Mouse (Mus musculus): ENCODE measurements around the gene Dnajb13. TPM values are rescaled to one million over a fixed set of nuclear protein-coding genes. Genes with fewer than 3 reads are reported as not detected.

The Dnajb13 gene
- total RNA-seq, 2 experiments from 2014 or later: 0.18 TPM; not detected in 1

- DNase-seq: peak in 1 of 2 experiments; percentile 44
These were observed 56.6 kb downstream of the Dnajb13 start for GRCm38 (mm10) chr7:100458153-100458552.

Other genes with a start within 250 kb of the Dnajb13 start
- gene P4ha3, start 229.4 kb downstream of the Dnajb13 start, total RNA-seq (2021): under 1 TPM; 0.31 to 0.55 TPM
- gene C2cd3, start 142.7 kb downstream of the Dnajb13 start, total RNA-seq (2021): 10 to 100 TPM in 1 of 2 experiments, 1 to 10 TPM in 1; 7.4 to 10.6 TPM
- gene Ppme1, start 142.7 kb downstream of the Dnajb13 start, total RNA-seq (2021): 10 to 100 TPM; 34.7 to 35.4 TPM
- gene Ucp3, start 42.0 kb downstream of the Dnajb13 start, total RNA-seq (2021): 10 to 100 TPM; 15.7 to 43.8 TPM
- gene Ucp2, start 21.6 kb downstream of the Dnajb13 start, total RNA-seq (2021): 100 to 1,000 TPM; 255 to 377 TPM
- 10 to 100 TPM; 16.2 to 17.6 TPM for gene Coa4, start 22.1 kb upstream of the Dnajb13 start, total RNA-seq (2021)
- 10 to 100 TPM; 60.2 to 63.9 TPM for gene Rab6a, start 92.5 kb upstream of the Dnajb13 start, total RNA-seq (2021)
- 10 to 100 TPM; 63.9 to 78.5 TPM for gene Mrpl48, start 93.3 kb upstream of the Dnajb13 start, total RNA-seq (2021)
- 1 to 10 TPM; 2.5 to 3.2 TPM for gene Plekhb1, start 147.5 kb upstream of the Dnajb13 start, total RNA-seq (2021)
- 10 to 100 TPM; 35.2 to 39.8 TPM for gene Fam168a, start 191.7 kb upstream of the Dnajb13 start, total RNA-seq (2021)